Mouse (Mus musculus): ENCODE measurements around the gene Cux2.

DNA sequence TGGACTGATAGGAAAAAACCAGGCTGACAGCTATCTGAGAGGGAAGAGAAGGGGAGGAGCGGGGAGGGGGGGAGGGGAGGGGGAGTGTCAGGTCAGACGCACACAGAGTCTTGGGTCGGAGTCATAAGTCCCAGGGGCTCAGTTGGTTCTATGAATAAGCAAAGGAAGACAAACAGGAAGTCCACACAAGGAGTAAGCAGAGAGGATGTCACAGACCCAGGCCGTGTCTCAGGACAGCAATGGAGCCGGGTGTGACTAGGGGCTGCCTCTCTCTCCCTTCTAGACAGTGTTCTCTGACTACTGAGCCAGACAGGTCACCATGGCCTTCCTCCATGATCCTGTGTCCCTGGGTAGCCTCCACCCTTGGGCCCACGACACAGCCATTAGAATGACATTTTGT is 179.1 kb downstream of the Cux2 start:
- TF ChIP-seq CTCF (IDR thresholded peaks at IDR 0.05; ENCODE audit: insufficient read depth, low read length) (no peak), POLR2A (IDR thresholded peaks at IDR 0.05; ENCODE audit: borderline replicate concordance, extremely low read depth, low read depth, low read length) (no peak)
